Mouse (Mus musculus): ENCODE results near the gene Cdk5. TPM values are rescaled to one million over a fixed set of nuclear protein-coding genes. Genes with fewer than 3 reads are reported as not detected.

Gene Cdk5
- polyA plus RNA-seq, 1 experiment from 2014 or later: 13.1 TPM

- Histone ChIP-seq H3K4me1 (ENCODE audit: insufficient read depth) (peaks cover 5% of the 10 kb centered on the region), H3K9me3 (ENCODE audit: low read length) (no peaks in the 10 kb centered on the region), H3K9ac (replicated peaks) (no peak overlapping the region), H3K4me3 (ENCODE audit: low read depth, low read length) (no peak overlapping the region), H3K27me3 (ENCODE audit: insufficient read depth, low read length) (no peaks in the 10 kb centered on the region), H3K27ac (ENCODE audit: low read depth) (no peak overlapping the region), H3K36me3 (replicated peaks; ENCODE audit: insufficient read depth, low read length) (no peaks in the 10 kb centered on the region), H3K4me2 (ENCODE audit: low read depth, low read length) (no peak overlapping the region)
- DNase-seq (no peak), ATAC-seq (no peak)
- 68% methylated on average over 2 of the region's 2 CpGs for WGBS (ENCODE audit: insufficient replicate concordance)
- no peak for TF ChIP-seq CTCF (IDR thresholded peaks at IDR 0.05; ENCODE audit: low read depth)
- TF ChIP-seq EP300 (IDR thresholded peaks at IDR 0.05; ENCODE audit: low read depth): no peak
These were observed 44.6 kb downstream of the Cdk5 start for GRCm38 (mm10) chr5:24378700-24379099.

- ATAC-seq: no peak
- no peaks in the 10 kb centered on the region for H3K27me3 ChIP-seq (ENCODE audit: insufficient read depth, low read length)
- DNase-seq: no peak
These were observed 48.5 kb downstream of the Cdk5 start for GRCm38 (mm10) chr5:24374666-24375328.

GRCm38 (mm10) chr5:24374216-24374615 lies 49.1 kb downstream of the Cdk5 start:
- Histone ChIP-seq H3K4me2 (ENCODE audit: low read depth, low read length) (no peak overlapping the region), H3K4me1 (ENCODE audit: insufficient read depth) (no peaks in the 10 kb centered on the region), H3K9me3 (ENCODE audit: low read length) (no peaks in the 10 kb centered on the region), H3K9ac (replicated peaks) (no peak overlapping the region), H3K27me3 (ENCODE audit: insufficient read depth, low read length) (no peaks in the 10 kb centered on the region), H3K4me3 (ENCODE audit: low read depth, low read length) (no peak overlapping the region), H3K36me3 (replicated peaks; ENCODE audit: insufficient read depth, low read length) (no peaks in the 10 kb centered on the region), H3K27ac (ENCODE audit: low read depth) (no peak overlapping the region)
- TF ChIP-seq EP300 (IDR thresholded peaks at IDR 0.05; ENCODE audit: low read depth) (no peak), CTCF (IDR thresholded peaks at IDR 0.05; ENCODE audit: low read depth) (no peak)
- ATAC-seq (no peak), DNase-seq (no peak)
- 63% methylated on average over 6 of the region's 6 CpGs for WGBS (ENCODE audit: insufficient replicate concordance)

More at GRCm38 (mm10) chr5:24374666-24375328, 48.5 kb downstream of the Cdk5 start:
- H3K9ac ChIP-seq (replicated peaks): no peak overlapping the region
- no peak overlapping the region for H3K27ac ChIP-seq (ENCODE audit: low read depth)
- H3K36me3 ChIP-seq (replicated peaks; ENCODE audit: insufficient read depth, low read length): no peaks in the 10 kb centered on the region
- no peak overlapping the region for H3K4me3 ChIP-seq (ENCODE audit: low read depth, low read length)
- H3K4me2 ChIP-seq (ENCODE audit: low read depth, low read length): no peak overlapping the region
- H3K4me1 ChIP-seq (ENCODE audit: insufficient read depth): no peaks in the 10 kb centered on the region
- TF ChIP-seq EP300 (IDR thresholded peaks at IDR 0.05; ENCODE audit: low read depth) (no peak), CTCF (IDR thresholded peaks at IDR 0.05; ENCODE audit: low read depth) (no peak)
- 67% methylated on average over 7 of the region's 7 CpGs for WGBS (ENCODE audit: insufficient replicate concordance)
- H3K9me3 ChIP-seq (ENCODE audit: low read length): no peaks in the 10 kb centered on the region

- Histone ChIP-seq H3K4me1 (ENCODE audit: insufficient read depth) (no peaks in the 10 kb centered on the region), H3K36me3 (replicated peaks; ENCODE audit: insufficient read depth, low read length) (no peaks in the 10 kb centered on the region), H3K9ac (replicated peaks) (no peak overlapping the region), H3K27me3 (ENCODE audit: insufficient read depth, low read length) (no peaks in the 10 kb centered on the region), H3K27ac (ENCODE audit: low read depth) (no peak overlapping the region), H3K4me3 (ENCODE audit: low read depth, low read length) (no peak overlapping the region), H3K9me3 (ENCODE audit: low read length) (no peaks in the 10 kb centered on the region), H3K4me2 (ENCODE audit: low read depth, low read length) (no peak overlapping the region)
- no peak for ATAC-seq
- TF ChIP-seq CTCF (IDR thresholded peaks at IDR 0.05; ENCODE audit: low read depth) (no peak), EP300 (IDR thresholded peaks at IDR 0.05; ENCODE audit: low read depth) (no peak)
- WGBS (ENCODE audit: insufficient replicate concordance): 74% methylated on average over 5 of the region's 5 CpGs
- no peak for DNase-seq
These were observed 49.5 kb downstream of the Cdk5 start for GRCm38 (mm10) chr5:24373807-24374206.

- H3K4me3 ChIP-seq (ENCODE audit: low read depth, low read length): no peak overlapping the region
- no peaks in the 10 kb centered on the region for H3K27me3 ChIP-seq (ENCODE audit: insufficient read depth, low read length)
- DNase-seq (no peak), ATAC-seq (no peak)
- H3K4me1 ChIP-seq (ENCODE audit: insufficient read depth): no peaks in the 10 kb centered on the region; the same call in 1 of the 2 replicates
- no peaks in the 10 kb centered on the region for H3K36me3 ChIP-seq (replicated peaks; ENCODE audit: insufficient read depth, low read length)
- no peak overlapping the region for H3K9ac ChIP-seq (replicated peaks)
- TF ChIP-seq EP300 (IDR thresholded peaks at IDR 0.05; ENCODE audit: low read depth): no peak
- TF ChIP-seq CTCF (IDR thresholded peaks at IDR 0.05; ENCODE audit: low read depth): no peak
- WGBS (ENCODE audit: insufficient replicate concordance): 77% methylated on average over 9 of the region's 9 CpGs
- no peak overlapping the region for H3K4me2 ChIP-seq (ENCODE audit: low read depth, low read length)
- H3K27ac ChIP-seq (ENCODE audit: low read depth): no peak overlapping the region
- no peaks in the 10 kb centered on the region for H3K9me3 ChIP-seq (ENCODE audit: low read length)
These were observed 53.6 kb downstream of the Cdk5 start for GRCm38 (mm10) chr5:24369767-24370166.

Other genes starting within 250 kb of the Cdk5 start
- gene Kcnh2, start 71.9 kb downstream of the Cdk5 start, polyA plus RNA-seq (2015; fragmentation: Nextera tagmentation; extraction: Ambion mirVana): 0.05 and 0.08 TPM in 2 replicates
- gene Nos3, start 58.7 kb downstream of the Cdk5 start, polyA plus RNA-seq (2015; fragmentation: Nextera tagmentation; extraction: Ambion mirVana): 1.7 and 1.8 TPM in 2 replicates
- 0.25 and 0.48 TPM in 2 replicates for gene Atg9b, start 31.4 kb downstream of the Cdk5 start, polyA plus RNA-seq (2015; fragmentation: Nextera tagmentation; extraction: Ambion mirVana)
- gene Abcb8, start 29.9 kb downstream of the Cdk5 start, polyA plus RNA-seq (2015; fragmentation: Nextera tagmentation; extraction: Ambion mirVana): 20.3 and 22.3 TPM in 2 replicates
- 0.11 TPM in 1 of 2 replicates, not detected in the other for gene Asic3, start 10.1 kb downstream of the Cdk5 start, polyA plus RNA-seq (2015; fragmentation: Nextera tagmentation; extraction: Ambion mirVana)
- gene Slc4a2, start 307 bp upstream of the Cdk5 start, polyA plus RNA-seq (2015; fragmentation: Nextera tagmentation; extraction: Ambion mirVana): 7.5 and 8.3 TPM in 2 replicates
- 40.6 and 46.9 TPM in 2 replicates for gene Fastk, start 21.8 kb upstream of the Cdk5 start, polyA plus RNA-seq (2015; fragmentation: Nextera tagmentation; extraction: Ambion mirVana)
- 5.2 and 5.5 TPM in 2 replicates for gene Tmub1, start 24.3 kb upstream of the Cdk5 start, polyA plus RNA-seq (2015; fragmentation: Nextera tagmentation; extraction: Ambion mirVana)
- 8.3 and 9.1 TPM in 2 replicates for gene Agap3, start 28.6 kb upstream of the Cdk5 start, polyA plus RNA-seq (2015; fragmentation: Nextera tagmentation; extraction: Ambion mirVana)
- not detected in 2 replicates for gene Gbx1, start 103.7 kb upstream of the Cdk5 start, polyA plus RNA-seq (2015; fragmentation: Nextera tagmentation; extraction: Ambion mirVana)
- 0.06 and 0.14 TPM in 2 replicates for gene Asb10, start 117.4 kb upstream of the Cdk5 start, polyA plus RNA-seq (2015; fragmentation: Nextera tagmentation; extraction: Ambion mirVana)
- gene 4931409K22Rik, start 133.3 kb upstream of the Cdk5 start, polyA plus RNA-seq (2015; fragmentation: Nextera tagmentation; extraction: Ambion mirVana): not detected in 2 replicates
- 24.9 and 26.4 TPM in 2 replicates for gene Abcf2, start 153.9 kb upstream of the Cdk5 start, polyA plus RNA-seq (2015; fragmentation: Nextera tagmentation; extraction: Ambion mirVana)
- 13.8 and 15.9 TPM in 2 replicates for gene Chpf2, start 163.2 kb upstream of the Cdk5 start, polyA plus RNA-seq (2015; fragmentation: Nextera tagmentation; extraction: Ambion mirVana)
- gene Smarcd3, start 200.9 kb upstream of the Cdk5 start, polyA plus RNA-seq (2015; fragmentation: Nextera tagmentation; extraction: Ambion mirVana): 0.80 and 0.84 TPM in 2 replicates

Data from liver, postnatal 0 days (tissue).